ENCODE assay signal across 11 mouse cellular contexts in genomic region chr6:7463896-7464295, GRCm38 (mm10).
DNase-seq lines count a peak whose midpoint lies in the region; ATAC-seq and TF ChIP-seq lines count a peak whose summit lies in the region.
"Had no signal": no experiment of that assay in that cellular context is flagged by ENCODE, and none has a peak within 500 bp of the region (broad histone marks: within the 10 kb centered on the region; RNA-seq: fewer than 3 reads in every experiment).

No protein-coding gene starts in this region.

- H3K27me3 ChIP-seq in heart, adult 2 months (ENCODE audit: control insufficient read depth, insufficient read depth, low read length): no peaks in the 10 kb centered on the region
- no peaks in the 10 kb centered on the region for H3K27me3 ChIP-seq in limb, embryonic 14.5 days (ENCODE audit: control insufficient read depth, insufficient read depth, low read length)
- no peaks in the 10 kb centered on the region for H3K27me3 ChIP-seq in limb, embryonic 10.5 days (ENCODE audit: low read depth, poor library complexity, severe bottlenecking)
- no peaks in the 10 kb centered on the region; the same call in 1 of the 2 replicates for H3K27me3 ChIP-seq in cerebellum, adult 2 months (ENCODE audit: control insufficient read depth, insufficient read depth, low read length)
- H3K27me3 ChIP-seq: embryonic facial prominence, embryonic 13.5 days; heart, embryonic 13.5 days had no signal

- H3K4me2 ChIP-seq in limb, embryonic 14.5 days (replicated peaks; ENCODE audit: low read depth, low read length, severe bottlenecking): no peak overlapping the region
- H3K4me2 ChIP-seq: embryonic facial prominence, embryonic 13.5 days; heart, embryonic 13.5 days had no signal

- no peak for TF ChIP-seq POLR2A in heart, adult 2 months (IDR thresholded peaks at IDR 0.05; ENCODE audit: insufficient read depth, low read depth, low read length)
- no peak for TF ChIP-seq POLR2A in limb, embryonic 14.5 days (IDR thresholded peaks at IDR 0.05; ENCODE audit: borderline replicate concordance, extremely low read depth, insufficient read depth, insufficient read length)
- TF ChIP-seq POLR2A in cerebellum, adult 2 months (IDR thresholded peaks at IDR 0.05; ENCODE audit: borderline replicate concordance, insufficient read depth, low read length): no peak

- H3K4me1 ChIP-seq in heart, adult 2 months (ENCODE audit: control insufficient read depth, insufficient read depth, low read length): no peaks in the 10 kb centered on the region
- H3K4me1 ChIP-seq in limb, embryonic 14.5 days (ENCODE audit: control insufficient read depth, insufficient read depth, low read length): no peaks in the 10 kb centered on the region
- H3K4me1 ChIP-seq in limb, embryonic 10.5 days: no peaks in the 10 kb centered on the region
- H3K4me1 ChIP-seq in cerebellum, adult 2 months (ENCODE audit: control insufficient read depth, insufficient read depth, low read length): peaks cover 3% of the 10 kb centered on the region; the same call in 1 of the 2 replicates
- H3K4me1 ChIP-seq: embryonic facial prominence, embryonic 13.5 days; heart, embryonic 13.5 days had no signal

- H3K4me3 ChIP-seq in heart, adult 2 months: no peak overlapping the region
- H3K4me3 ChIP-seq in limb, embryonic 14.5 days (replicated peaks; ENCODE audit: low read length): no peak overlapping the region
- no peak overlapping the region for H3K4me3 ChIP-seq in limb, embryonic 10.5 days
- no peak overlapping the region for H3K4me3 ChIP-seq in cerebellum, adult 2 months (replicated peaks; ENCODE audit: insufficient read depth, low read depth, low read length)
- H3K4me3 ChIP-seq: embryonic facial prominence, embryonic 13.5 days; heart, embryonic 13.5 days had no signal

- WGBS in heart, adult 2 months: 35% methylated on average over 2 of the region's 2 CpGs
- WGBS in limb, embryonic 14.5 days: 83% methylated on average over 2 of the region's 2 CpGs
- 93% methylated on average over 2 of the region's 2 CpGs for whole genome bisulfite sequencing in limb, embryonic 10.5 days
- 25% methylated on average over 2 of the region's 2 CpGs for WGBS in cerebellum, adult 2 months

- TF ChIP-seq EP300 in heart, adult 2 months (IDR thresholded peaks at IDR 0.05; ENCODE audit: insufficient read depth, low read depth, low read length): no peak

- no peak overlapping the region for H3K9ac ChIP-seq in heart, adult 2 months (ENCODE audit: low read depth, low read length)
- H3K9ac ChIP-seq in limb, embryonic 14.5 days (ENCODE audit: low read depth, low read length, severe bottlenecking): no peak overlapping the region
- H3K9ac ChIP-seq: embryonic facial prominence, embryonic 13.5 days; heart, embryonic 13.5 days had no signal

- no peak for TF ChIP-seq CTCF in heart, adult 2 months (IDR thresholded peaks at IDR 0.05)
- TF ChIP-seq CTCF in cerebellum, adult 2 months (IDR thresholded peaks at IDR 0.05; ENCODE audit: borderline replicate concordance, insufficient read depth, low read depth, low read length): no peak

- H3K79me2 ChIP-seq in heart, adult 2 months (replicated peaks; ENCODE audit: control insufficient read depth, insufficient read depth, low read length): no peaks in the 10 kb centered on the region

- ATAC-seq in limb, embryonic 14.5 days (ENCODE audit: low FRiP score, low read depth): peak; percentile 23; the same call in 1 of the 2 replicates

- no peaks in the 10 kb centered on the region for H3K9me3 ChIP-seq in limb, embryonic 14.5 days (ENCODE audit: control insufficient read depth, low read length)
- no peaks in the 10 kb centered on the region for H3K9me3 ChIP-seq in limb, embryonic 10.5 days (replicated peaks)
- H3K9me3 ChIP-seq: embryonic facial prominence, embryonic 13.5 days had no signal

- H3K27ac ChIP-seq in heart, adult 2 months: no peak overlapping the region
- no peak overlapping the region for H3K27ac ChIP-seq in limb, embryonic 14.5 days (replicated peaks; ENCODE audit: low read depth, low read length)
- no peak overlapping the region for H3K27ac ChIP-seq in limb, embryonic 10.5 days
- no peak overlapping the region for H3K27ac ChIP-seq in cerebellum, adult 2 months (ENCODE audit: insufficient read depth, low read length)
- H3K27ac ChIP-seq: embryonic facial prominence, embryonic 13.5 days; heart, embryonic 13.5 days had no signal

- DNase-seq in heart, adult 2 months: peak; percentile 3 to 19
- DNase-seq in heart, adult 8-10 months (ENCODE audit: low spot score): no peak
- DNase-seq in limb, embryonic 14.5 days (ENCODE audit: low spot score): peak; percentile 63
- DNase-seq in limb, embryonic 10.5 days (ENCODE audit: low spot score): no peak
- peak; percentile 50 to 84 for DNase-seq in adrenal gland, adult (ENCODE audit: inconsistent age in 2 of 2, low spot score in 1 of 2)
- DNase-seq in cerebellum, adult 2 months: peak; percentile 71 to 88
- DNase-seq in neural tube, embryonic 10.5 days (ENCODE audit: extremely low spot score, low spot score): no peak
- no peak for DNase-seq in thymus, postnatal 36 days
- DNase-seq: layer of hippocampus, adult 9-11 months had no signal

- intact Hi-C loops in heart, adult 2 months (cut with DNase I): no loop called here

- no peaks in the 10 kb centered on the region for H3K36me3 ChIP-seq in heart, adult 2 months (ENCODE audit: control insufficient read depth, insufficient read depth, low read length)
- no peaks in the 10 kb centered on the region for H3K36me3 ChIP-seq in limb, embryonic 14.5 days (ENCODE audit: control insufficient read depth, insufficient read depth, low read length)
- H3K36me3 ChIP-seq in limb, embryonic 10.5 days: no peaks in the 10 kb centered on the region
- H3K36me3 ChIP-seq: embryonic facial prominence, embryonic 13.5 days; heart, embryonic 13.5 days had no signal

Comparison
In these comparisons a context has a peak if more than half of its experiments do, and no peak if none do; other contexts are left out.
1. DNase-seq: peak in heart, adult 2 months (2 of 2), limb, embryonic 14.5 days (single experiment), adrenal gland, adult (2 of 2) and cerebellum, adult 2 months (2 of 2); none in heart, adult 8-10 months (single experiment), limb, embryonic 10.5 days (single experiment), neural tube, embryonic 10.5 days (single experiment) and thymus, postnatal 36 days (0 of 2).